Mouse (Mus musculus): ENCODE results near the gene Fbxw24. TPM values are rescaled to one million over a fixed set of nuclear protein-coding genes. Genes with fewer than 3 reads are reported as not detected.
"Not testable (repeated sequence)": the region's sequence is repeated elsewhere in the genome, so short reads cannot be mapped to it uniquely, and the experiment has no call there.

Fbxw24 gene
- polyA plus RNA-seq (2017; shearing (Covaris generic)): under 1 TPM in 1 of 2 experiments, not detected in 1; 0.22 TPM

DNA sequence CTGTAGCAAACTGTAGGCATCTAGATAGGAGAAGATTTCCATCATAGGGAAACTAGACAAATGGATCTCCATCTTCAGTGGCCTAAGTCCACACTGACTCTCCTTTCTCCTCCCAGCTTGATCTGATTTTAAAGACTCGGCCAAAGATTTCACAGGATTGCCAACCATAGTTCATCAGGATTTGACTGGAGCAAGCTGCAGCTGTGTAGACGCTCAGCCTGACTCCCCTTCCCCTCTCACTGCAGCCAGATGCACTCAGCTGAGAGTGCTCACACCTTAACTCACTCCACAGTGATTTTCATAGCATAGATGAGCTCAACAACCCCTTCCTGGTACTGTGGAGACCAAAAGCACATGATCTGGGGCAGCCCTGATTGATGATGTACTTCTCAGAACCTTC lies at the start of gene Fbxw24:
Gene Fbxw24 (minus strand): TSS at position 101 of the 400 bp plus-strand sequence.
- not testable (repeated sequence) for ATAC-seq

GRCm38 (mm10) chr9:109664552-109664951 lies 38.7 kb upstream of the Fbxw24 start, which contains the start of gene Fbxw25:
Gene Fbxw25, minus strand, starts transcription at chr9:109664652.
- ATAC-seq: not testable (repeated sequence)

DNA sequence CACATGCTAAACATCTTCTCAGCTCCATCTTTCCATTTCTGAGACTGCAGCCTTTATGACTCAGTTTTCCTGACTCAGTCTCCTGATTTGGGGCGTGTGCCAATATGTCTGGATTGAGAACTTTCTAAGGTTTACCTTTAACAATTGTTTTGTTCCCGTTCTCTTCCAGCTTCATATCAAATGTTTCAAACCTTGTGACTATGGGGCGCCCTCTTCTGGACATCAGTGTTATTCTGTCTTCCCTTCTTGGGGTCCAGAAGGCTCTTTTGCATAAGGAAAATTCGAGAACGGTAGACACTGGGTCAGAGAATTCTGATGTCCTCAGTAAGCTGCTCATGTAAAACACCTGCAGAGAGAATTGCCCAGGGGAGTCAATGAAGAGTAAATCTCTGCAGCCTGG lies 19.0 kb downstream of the Fbxw24 start:
- ATAC-seq: not testable (repeated sequence)

DNA sequence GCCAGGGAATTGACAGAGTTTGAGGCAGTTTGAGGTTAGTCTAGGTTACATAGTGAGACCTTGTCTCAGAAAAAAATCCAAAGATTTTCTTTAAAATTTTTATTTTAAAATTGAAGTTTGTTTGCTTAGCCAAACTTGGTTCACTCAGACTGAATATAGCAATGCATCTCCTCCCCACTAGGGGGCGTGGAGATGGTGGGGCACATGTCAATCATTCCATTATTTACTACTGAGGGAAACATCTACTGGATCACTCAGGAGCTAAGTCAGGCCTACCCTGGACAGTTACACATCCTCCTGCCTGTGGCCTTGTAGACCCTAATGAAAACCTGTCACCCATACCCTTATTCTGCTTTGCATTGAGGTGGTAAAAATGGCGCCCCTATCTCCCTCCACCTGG lies 23.7 kb downstream of the Fbxw24 start:
- ATAC-seq: not testable (repeated sequence)

GRCm38 (mm10) chr9:109597226-109597625 lies 28.6 kb downstream of the Fbxw24 start:
- ATAC-seq: no peak

DNA sequence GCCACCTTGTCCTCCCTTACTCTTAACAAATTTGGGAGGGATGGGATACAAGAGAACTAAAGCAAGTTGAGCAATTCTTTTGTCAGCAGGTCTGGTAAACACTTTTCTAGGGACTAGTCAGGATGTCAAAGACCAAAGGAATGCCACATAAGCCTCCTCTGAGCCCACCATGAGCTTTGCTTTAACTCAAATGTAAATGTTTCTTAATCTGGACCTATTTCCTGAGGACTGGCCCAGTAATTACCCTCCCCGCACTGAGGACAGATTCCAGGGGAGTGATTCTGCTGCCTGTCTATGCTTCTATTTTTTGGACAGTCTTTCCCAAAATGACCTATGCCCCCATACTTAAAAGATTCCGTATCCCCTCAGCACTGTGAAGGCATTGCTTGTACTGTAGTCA lies 31.0 kb downstream of the Fbxw24 start:
- ATAC-seq: no peak

DNA sequence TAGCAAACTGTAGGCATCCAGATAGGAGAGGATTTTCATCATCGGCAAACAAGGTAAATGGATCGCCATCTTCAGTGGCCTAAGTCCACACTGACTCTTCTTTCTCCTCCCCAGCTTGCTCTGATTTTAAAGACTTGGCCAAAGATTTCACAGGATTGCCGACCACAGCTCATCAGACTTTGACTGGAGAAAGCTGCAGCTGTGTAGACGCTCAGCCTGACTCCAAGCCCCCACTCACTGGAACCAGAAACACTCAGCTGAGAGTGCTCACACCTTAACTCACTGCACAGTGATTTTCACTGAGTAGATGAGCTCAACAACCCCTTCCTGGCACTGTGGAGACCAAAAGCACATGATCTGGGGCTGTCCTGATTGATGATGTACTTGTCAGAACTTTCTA lies 57.7 kb downstream of the Fbxw24 start, which contains the start of gene Fbxw15:
Gene Fbxw15 (minus strand): TSS at position 101 of the 400 bp plus-strand sequence.
- not testable (repeated sequence) for ATAC-seq

- no peak for ATAC-seq
These were observed 60.3 kb downstream of the Fbxw24 start for GRCm38 (mm10) chr9:109565546-109565945.

DNA sequence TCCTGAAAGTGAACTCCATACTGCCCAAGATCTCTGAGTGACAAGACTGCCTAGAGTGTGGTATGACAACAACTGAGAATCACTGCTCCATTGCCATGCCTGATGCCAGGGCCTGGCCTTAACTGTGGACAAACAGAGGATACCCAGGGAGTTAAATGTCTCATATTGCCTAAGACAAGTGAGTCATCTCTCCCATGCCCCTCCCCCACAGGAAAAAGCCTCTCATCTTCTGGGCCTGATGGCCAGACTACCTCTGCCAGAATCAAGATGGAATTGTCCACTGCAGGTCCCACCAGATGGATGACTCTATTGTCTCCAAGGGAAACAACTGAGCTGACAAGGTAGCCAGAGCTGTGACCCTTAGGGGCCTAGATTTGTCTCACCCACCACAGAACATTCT lies 63.8 kb downstream of the Fbxw24 start:
- ATAC-seq: not testable (repeated sequence)

DNA sequence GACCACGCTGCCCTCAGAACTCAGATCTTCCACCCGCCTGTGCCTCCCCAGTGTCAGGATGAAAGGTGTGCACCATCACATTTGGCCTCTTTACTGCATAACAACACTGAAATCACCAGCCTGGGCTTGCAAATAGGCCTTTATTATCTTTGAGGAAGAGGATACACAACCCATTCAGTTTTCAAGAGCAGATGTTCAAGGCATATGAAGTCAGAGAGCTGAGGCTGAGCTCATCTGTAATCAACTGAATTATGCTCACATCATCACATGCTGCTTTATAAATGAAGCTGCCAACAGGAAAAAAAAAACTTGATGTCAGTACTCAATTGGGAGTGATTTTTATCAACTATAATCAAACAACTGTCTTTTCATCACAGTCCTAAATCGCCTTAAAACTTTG lies 73.4 kb downstream of the Fbxw24 start:
- ATAC-seq: no peak

Other genes starting within 250 kb of the Fbxw24 start
- not detected for gene Fbxw22, start 221.8 kb downstream of the Fbxw24 start, polyA plus RNA-seq (2017; shearing (Covaris generic))
- gene Fbxw16, start 176.9 kb downstream of the Fbxw24 start, polyA plus RNA-seq (2017; shearing (Covaris generic)): not detected
- gene Fbxw19, start 130.2 kb downstream of the Fbxw24 start, polyA plus RNA-seq (2017; shearing (Covaris generic)): not detected
- not detected for gene Fbxw15, start 57.8 kb downstream of the Fbxw24 start, polyA plus RNA-seq (2017; shearing (Covaris generic))
- not detected for gene Fbxw25, start 38.6 kb upstream of the Fbxw24 start, polyA plus RNA-seq (2017; shearing (Covaris generic))
- gene Fbxw18, start 76.6 kb upstream of the Fbxw24 start, polyA plus RNA-seq (2017; shearing (Covaris generic)): not detected
- gene Fbxw26, start 120.0 kb upstream of the Fbxw24 start, polyA plus RNA-seq (2017; shearing (Covaris generic)): not detected
- gene Fbxw27, start 164.6 kb upstream of the Fbxw24 start, polyA plus RNA-seq (2017; shearing (Covaris generic)): not detected
- not detected for gene Spink8, start 186.2 kb upstream of the Fbxw24 start, polyA plus RNA-seq (2017; shearing (Covaris generic))
- 10 to 100 TPM in 1 of 2 experiments, 1 to 10 TPM in 1; 8.8 to 15.1 TPM for gene Nme6, start 206.7 kb upstream of the Fbxw24 start, polyA plus RNA-seq (2017; shearing (Covaris generic))
- not detected for gene Camp, start 223.6 kb upstream of the Fbxw24 start, polyA plus RNA-seq (2017; shearing (Covaris generic))
- 1 to 10 TPM; 7.0 to 7.4 TPM for gene Cdc25a, start 249.5 kb upstream of the Fbxw24 start, polyA plus RNA-seq (2017; shearing (Covaris generic))

Measured in CD4-positive, CD25-positive, alpha-beta regulatory T cell, adult 4 months (primary cell).